Mouse (Mus musculus) CH12.LX (cell line): ENCODE results near the gene Tmod1.

Experiments used
- CHD1 ChIP-seq: IDR thresholded peaks from 2 replicates; pipeline ENCODE4 v1.6.1; 2012; ENCODE audit warnings: low read depth, low read length, improper control_type of control experiment, inconsistent platforms
- CTCF ChIP-seq, 2 experiments: IDR thresholded peaks in 1 of 2; conservative IDR thresholded peaks in 1 of 2; 2 replicates each; pipeline ENCODE4 v1.5.1; 2011 to 2012; ENCODE audit warnings: low read depth in 2 of 2, low read length in 2 of 2, improper control_type of control experiment in 1 of 2, inconsistent platforms in 1 of 2, mild to moderate bottlenecking in 1 of 2, moderate library complexity in 1 of 2
- E2F4 ChIP-seq: IDR thresholded peaks from 2 replicates; pipeline ENCODE4 v1.6.1; 2011; ENCODE audit warnings: low read depth, low read length, improper control_type of control experiment; ENCODE audit not compliant: insufficient replicate concordance
- MAX ChIP-seq: IDR thresholded peaks from 2 replicates; pipeline ENCODE4 v1.6.1; 2011; ENCODE audit warnings: low read length, improper control_type of control experiment
- NELFE ChIP-seq: IDR thresholded peaks from 2 replicates; pipeline ENCODE4 v1.6.1; 2011; ENCODE audit warnings: low read depth, low read length, improper control_type of control experiment
- POLR2A ChIP-seq: IDR thresholded peaks from 2 replicates; pipeline ENCODE4 v1.6.1; 2011; ENCODE audit warnings: low read depth, mild to moderate bottlenecking, improper control_type of control experiment, low read length
- RAD21 ChIP-seq: IDR thresholded peaks from 2 replicates; pipeline ENCODE4 v1.6.1; 2011; ENCODE audit warnings: low read depth, mild to moderate bottlenecking, low read length, improper control_type of control experiment, moderate library complexity
- RCOR1 ChIP-seq: conservative IDR thresholded peaks from 2 replicates; pipeline ENCODE4 v1.6.1; 2012; ENCODE audit warnings: low read depth, mild to moderate bottlenecking, inconsistent platforms, low read length, improper control_type of control experiment
- SIN3A ChIP-seq: IDR thresholded peaks from 2 replicates; pipeline ENCODE4 v1.6.1; 2012; ENCODE audit warnings: low read length, improper control_type of control experiment, inconsistent platforms
- UBTF ChIP-seq: IDR thresholded peaks from 2 replicates; pipeline ENCODE4 v1.6.1; 2012; ENCODE audit warnings: low read depth, mild to moderate bottlenecking, inconsistent platforms, low read length, improper control_type of control experiment, moderate library complexity
- ZKSCAN1 ChIP-seq: IDR thresholded peaks from 2 replicates; pipeline ENCODE4 v1.6.1; 2012; ENCODE audit warnings: low read depth, inconsistent platforms, low read length, improper control_type of control experiment, borderline replicate concordance
- ZNF384 ChIP-seq: IDR thresholded peaks from 2 replicates; pipeline ENCODE4 v1.6.1; 2012; ENCODE audit warnings: low read depth, low read length, improper control_type of control experiment, inconsistent platforms

DNA sequence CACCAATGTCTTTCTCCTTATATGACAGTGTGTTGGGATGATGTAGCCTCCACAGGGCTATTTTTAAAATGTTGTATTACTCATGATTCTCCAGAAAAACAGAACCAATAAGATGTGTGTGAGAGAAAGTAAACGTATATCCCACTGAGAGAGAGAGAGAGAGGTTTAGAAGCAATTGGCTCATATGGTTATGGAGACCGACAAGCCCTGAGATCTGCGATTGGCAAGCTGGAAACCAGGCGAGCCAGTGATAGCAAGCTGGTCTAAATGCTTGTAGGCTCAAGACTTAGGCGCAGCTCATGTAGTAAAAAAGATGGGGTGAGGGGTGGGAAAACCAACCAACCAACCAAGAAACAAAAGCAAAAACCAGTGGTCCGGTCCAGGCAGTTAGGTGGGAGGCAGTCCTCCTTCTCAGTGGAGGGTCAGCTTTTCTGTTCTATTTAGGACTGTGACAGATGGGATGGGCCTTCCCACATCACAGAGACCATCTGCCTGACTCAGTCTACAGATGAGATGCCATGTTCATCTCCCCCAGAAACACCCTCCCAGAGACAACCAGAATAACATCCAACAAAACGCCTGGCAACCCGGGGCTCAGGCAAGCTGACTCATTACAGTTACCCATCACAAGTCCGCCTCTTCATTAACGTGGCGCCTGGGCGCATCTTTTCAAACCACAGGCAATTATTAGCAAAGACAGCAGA lies 22.7 kb downstream of the Tmod1 start:
- TF ChIP-seq CTCF (conservative IDR thresholded peaks at IDR 0.05 in 1 of 2, IDR thresholded peaks at IDR 0.05 in 1 of 2; ENCODE audit: low read depth in 2 of 2, low read length in 2 of 2) (no peak), POLR2A (no peak), UBTF (no peak), NELFE (no peak), MAX (no peak), SIN3A (no peak), CHD1 (no peak), RAD21 (no peak), RCOR1 (no peak), ZNF384 (no peak), E2F4 (no peak), ZKSCAN1 (no peak)
